Mouse (Mus musculus) olfactory bulb, adult 2 months (tissue): ENCODE data around the gene Rps6kl1.

Source experiments
- CTCF ChIP-seq: fragments of 200-500 bp; IDR thresholded peaks from 2 replicates; pipeline ENCODE4 v1.5.1; 2012; ENCODE audit warnings: low read depth, mild to moderate bottlenecking, low read length, moderate library complexity; ENCODE audit not compliant: insufficient read depth
- POLR2A ChIP-seq: fragments of 200-500 bp; IDR thresholded peaks from 2 replicates; pipeline ENCODE4 v1.6.1; 2012; ENCODE audit warnings: mild to moderate bottlenecking, low read depth, low read length, moderate library complexity; ENCODE audit not compliant: insufficient read depth

DNA sequence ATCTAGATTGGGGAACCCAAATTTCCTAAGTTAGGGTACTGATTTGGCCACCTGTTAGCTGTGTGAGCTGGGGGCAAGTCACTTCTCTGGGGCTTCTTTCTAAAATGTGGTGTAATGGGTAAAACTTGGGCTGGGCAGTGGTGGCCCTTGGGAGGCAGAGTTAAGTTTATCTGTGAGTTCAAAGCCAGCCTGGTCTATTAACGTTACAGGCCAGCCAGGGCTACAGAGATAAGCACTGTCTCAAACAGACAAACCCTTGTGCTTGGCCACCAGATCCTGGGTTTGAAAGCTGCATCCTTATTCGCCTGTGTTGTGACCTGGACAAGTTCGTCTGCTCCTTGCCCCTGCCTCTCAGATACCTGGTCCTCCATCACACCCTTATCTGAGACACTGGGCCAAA lies 59.9 kb downstream of the Rps6kl1 start:
- no peak for TF ChIP-seq POLR2A
- TF ChIP-seq CTCF, result no peak
